Mouse (Mus musculus): Measurements from ENCODE around the gene Dennd5b. TPM values are rescaled to one million over a fixed set of nuclear protein-coding genes. Genes with fewer than 3 reads are reported as not detected.

Dennd5b gene
- polyA plus RNA-seq (2014; fragmentation: Nextera tagmentation; extraction: Ambion mirVana) = 11.8 and 18.1 TPM in 2 replicates

DNA sequence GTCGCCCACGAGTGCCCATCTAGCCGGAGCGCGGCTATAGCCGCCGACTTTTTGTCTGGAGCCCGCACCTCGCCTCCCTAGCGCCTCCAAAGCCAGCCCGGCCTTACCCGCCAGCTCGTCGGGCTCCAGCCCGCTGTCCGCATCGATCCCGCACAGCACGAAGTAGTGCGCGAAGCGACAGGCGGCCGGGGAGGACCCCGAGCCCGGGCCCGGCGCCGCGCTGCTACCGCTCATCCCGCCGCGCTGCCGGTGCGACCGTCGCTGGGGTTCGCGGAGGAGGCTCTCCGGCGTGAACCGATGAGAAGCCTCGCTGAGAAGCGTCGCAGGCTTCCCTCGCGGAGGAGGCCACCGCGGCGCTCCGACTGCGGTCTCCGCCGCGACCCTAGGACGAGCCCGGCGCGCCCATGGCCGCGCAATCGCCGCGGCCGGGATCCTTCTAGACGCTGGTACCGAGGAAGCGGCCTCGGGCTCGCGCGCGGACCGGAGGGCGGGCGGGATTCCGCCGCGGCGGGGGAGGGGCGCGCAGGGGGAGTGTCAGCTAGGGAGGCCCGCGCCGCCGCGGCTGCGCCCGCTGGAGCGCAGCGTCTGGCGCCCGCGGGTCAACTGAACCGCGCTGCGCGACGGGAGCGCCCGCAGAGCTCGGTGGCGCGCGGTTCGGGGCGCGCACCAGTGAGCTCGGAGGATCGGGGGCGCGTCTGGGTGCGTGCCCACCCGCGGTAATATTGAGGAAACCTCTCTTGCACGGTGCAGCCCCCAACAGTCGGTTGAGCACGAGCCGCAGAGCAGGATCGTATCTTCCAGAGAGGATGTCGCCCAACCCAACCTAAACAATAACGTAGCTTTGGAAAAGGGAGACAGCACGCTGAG, at the start of gene Dennd5b:
Gene Dennd5b (minus strand): TSS at position 605 of the 867 bp plus-strand sequence.
- no peaks in the 10 kb centered on the region for H3K9me3 ChIP-seq (ENCODE audit: control insufficient read depth, low read length)
- H3K27me3 ChIP-seq (ENCODE audit: control insufficient read depth, insufficient read depth, low read length) = no peaks in the 10 kb centered on the region
- under 1% methylated on average over 108 of the region's 124 CpGs for WGBS
- peak within 1 kb of the TSS; percentile 94 for H3K27ac ChIP-seq (ENCODE audit: low read depth, low read length)
- peaks cover 5% of the 10 kb centered on the region; the same call in 1 of the 2 replicates for H3K4me1 ChIP-seq (ENCODE audit: control insufficient read depth, insufficient read depth, low read length)
- ATAC-seq (ENCODE audit: low FRiP score, low TSS enrichment) = peak; percentile 92
- peak within 1 kb of the TSS; percentile 74 for H3K4me2 ChIP-seq (replicated peaks; ENCODE audit: low read depth, low read length)
- H3K9ac ChIP-seq (ENCODE audit: low read depth, low read length) = peak within 1 kb of the TSS; percentile 97
- H3K4me3 ChIP-seq (ENCODE audit: low read length) = peak within 1 kb of the TSS; percentile 93
- H3K36me3 ChIP-seq (ENCODE audit: control insufficient read depth, insufficient read depth, low read length) = no peaks in the 10 kb centered on the region

DNA sequence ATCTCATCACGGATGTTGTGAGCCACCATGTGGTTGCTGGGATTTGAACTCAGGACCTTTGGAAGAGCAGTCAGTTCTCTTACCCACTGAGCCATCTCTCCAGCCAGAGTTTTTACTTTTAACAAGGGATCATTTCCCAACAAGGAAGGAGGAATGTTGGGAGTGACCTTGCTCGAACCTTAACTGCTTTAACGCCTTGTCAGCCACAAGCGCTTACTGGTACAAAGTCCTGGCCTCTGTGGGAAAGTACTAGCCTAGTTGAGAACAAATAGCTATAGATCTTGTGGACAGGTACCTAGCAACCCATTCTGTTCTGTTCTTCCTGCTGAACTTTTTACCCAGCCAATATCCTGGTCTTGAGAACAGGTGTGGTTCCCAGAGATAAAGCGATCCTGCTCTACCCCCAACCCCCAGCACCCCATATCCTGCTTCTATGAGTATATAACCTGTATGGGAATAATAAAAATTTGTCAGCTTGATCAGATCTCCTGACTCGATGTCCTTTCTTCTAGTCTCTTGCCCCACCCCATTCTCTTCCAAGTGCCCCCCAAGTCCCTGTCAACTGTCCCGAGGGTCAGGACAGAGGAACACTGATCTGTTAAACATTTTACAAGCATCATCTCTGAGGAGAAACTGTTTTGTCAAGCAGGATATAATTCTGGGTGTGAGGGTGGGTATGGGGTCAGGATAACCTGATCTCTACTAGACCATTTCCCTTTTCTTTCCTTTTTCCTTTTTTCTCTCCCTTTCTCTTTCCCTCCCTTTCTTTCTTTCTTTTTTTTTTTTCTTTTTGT, 47.2 kb upstream of the Dennd5b start:
- Histone ChIP-seq H3K27ac (ENCODE audit: low read depth, low read length) (no peak overlapping the region), H3K4me3 (ENCODE audit: low read length) (no peak overlapping the region), H3K4me2 (replicated peaks; ENCODE audit: low read depth, low read length) (no peak overlapping the region), H3K4me1 (ENCODE audit: control insufficient read depth, insufficient read depth, low read length) (no peaks in the 10 kb centered on the region), H3K27me3 (ENCODE audit: control insufficient read depth, insufficient read depth, low read length) (no peaks in the 10 kb centered on the region), H3K9ac (ENCODE audit: low read depth, low read length) (no peak overlapping the region), H3K36me3 (ENCODE audit: control insufficient read depth, insufficient read depth, low read length) (peaks cover 26% of the 10 kb centered on the region; the same call in 1 of the 2 replicates), H3K9me3 (ENCODE audit: control insufficient read depth, low read length) (0 out of 2 replicates have a peak, but pooled peaks cover 2% of the 10 kb centered on the region)
- 53% methylated on average over 7 of the region's 7 CpGs for WGBS
- peak; percentile 45; the same call in 1 of the 2 replicates for ATAC-seq (ENCODE audit: low FRiP score, low TSS enrichment)

DNA sequence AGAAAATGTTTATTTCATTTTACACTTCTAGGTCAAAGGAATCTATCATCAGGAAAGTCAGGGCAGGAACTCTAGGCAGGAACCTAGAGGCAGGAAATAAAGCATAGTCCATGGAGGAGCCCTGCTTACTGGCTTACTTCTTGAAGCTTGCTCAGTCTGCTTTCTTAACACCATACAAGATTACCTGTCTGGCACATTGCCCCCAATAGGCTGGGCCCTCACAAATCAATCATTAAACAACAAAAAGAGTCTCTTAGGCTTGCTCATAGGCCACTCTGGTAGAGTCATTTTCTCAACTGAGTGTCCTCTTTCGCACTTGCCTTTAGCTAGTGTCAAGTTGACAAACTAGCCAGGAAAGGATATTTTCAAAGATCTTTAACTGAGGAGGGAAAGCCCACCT, 43.7 kb upstream of the Dennd5b start:
- Histone ChIP-seq H3K9ac (ENCODE audit: low read depth, low read length) (no peak overlapping the region), H3K27me3 (ENCODE audit: control insufficient read depth, insufficient read depth, low read length) (no peaks in the 10 kb centered on the region), H3K27ac (ENCODE audit: low read depth, low read length) (no peak overlapping the region), H3K4me1 (ENCODE audit: control insufficient read depth, insufficient read depth, low read length) (peaks cover 3% of the 10 kb centered on the region; the same call in 1 of the 2 replicates), H3K9me3 (ENCODE audit: control insufficient read depth, low read length) (0 out of 2 replicates have a peak, but pooled peaks cover 2% of the 10 kb centered on the region), H3K4me2 (replicated peaks; ENCODE audit: low read depth, low read length) (no peak overlapping the region), H3K4me3 (ENCODE audit: low read length) (no peak overlapping the region), H3K36me3 (ENCODE audit: control insufficient read depth, insufficient read depth, low read length) (peaks cover 15% of the 10 kb centered on the region; the same call in 1 of the 2 replicates)
- WGBS = 88% methylated on average over 1 of the region's 1 CpGs
- ATAC-seq (ENCODE audit: low FRiP score, low TSS enrichment) = no peak

GRCm38 (mm10) chr6:149141393-149142173, 40.1 kb upstream of the Dennd5b start:
- H3K36me3 ChIP-seq (ENCODE audit: control insufficient read depth, insufficient read depth, low read length) = peaks cover 11% of the 10 kb centered on the region; the same call in 1 of the 2 replicates
- H3K4me3 ChIP-seq (ENCODE audit: low read length) = peak overlapping the region; percentile 54
- peak overlapping the region; percentile 49 for H3K9ac ChIP-seq (ENCODE audit: low read depth, low read length)
- H3K9me3 ChIP-seq (ENCODE audit: control insufficient read depth, low read length) = 0 out of 2 replicates have a peak, but pooled peaks cover 2% of the 10 kb centered on the region
- H3K27me3 ChIP-seq (ENCODE audit: control insufficient read depth, insufficient read depth, low read length) = no peaks in the 10 kb centered on the region
- peaks cover 3% of the 10 kb centered on the region; the same call in 1 of the 2 replicates for H3K4me1 ChIP-seq (ENCODE audit: control insufficient read depth, insufficient read depth, low read length)
- ATAC-seq (ENCODE audit: low FRiP score, low TSS enrichment) = peak; percentile 95
- 5% methylated on average over 36 of the region's 36 CpGs for WGBS
- peak overlapping the region; percentile 15; the same call in 1 of the 2 replicates for H3K27ac ChIP-seq (ENCODE audit: low read depth, low read length)
- peak overlapping the region; percentile 55 for H3K4me2 ChIP-seq (replicated peaks; ENCODE audit: low read depth, low read length)

DNA sequence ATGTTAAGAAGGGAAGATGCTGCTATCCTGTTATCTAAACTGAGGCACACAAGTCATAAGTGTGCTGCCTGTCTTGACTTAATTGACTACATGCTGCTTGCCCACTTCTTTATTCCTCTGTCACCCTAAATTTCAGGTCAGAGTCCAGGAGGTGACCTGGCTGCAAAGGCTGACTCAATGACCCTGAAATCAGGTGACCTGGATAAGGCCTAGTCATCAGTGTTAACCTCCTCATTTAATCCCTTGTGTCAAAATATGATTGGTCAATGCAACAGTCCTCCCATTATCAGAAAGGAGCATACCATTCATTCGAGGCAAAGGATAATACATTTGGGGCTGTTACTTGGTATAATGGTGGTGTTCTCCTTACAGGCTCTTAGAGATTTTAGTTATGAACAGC, 38.0 kb upstream of the Dennd5b start, which contains the start of gene Etfbkmt:
Gene Etfbkmt (plus strand): TSS at position 379 of the 400 bp plus-strand sequence.
- no peak for ATAC-seq (ENCODE audit: low FRiP score, low TSS enrichment)
- 90% methylated on average over 1 of the region's 1 CpGs for WGBS
- Histone ChIP-seq H3K27ac (ENCODE audit: low read depth, low read length) (no peak within 1 kb of the TSS), H3K4me2 (replicated peaks; ENCODE audit: low read depth, low read length) (no peak within 1 kb of the TSS), H3K9me3 (ENCODE audit: control insufficient read depth, low read length) (no peaks in the 10 kb centered on the region), H3K36me3 (ENCODE audit: control insufficient read depth, insufficient read depth, low read length) (peaks cover 4% of the 10 kb centered on the region; the same call in 1 of the 2 replicates), H3K9ac (ENCODE audit: low read depth, low read length) (no peak within 1 kb of the TSS), H3K4me3 (ENCODE audit: low read length) (no peak within 1 kb of the TSS), H3K27me3 (ENCODE audit: control insufficient read depth, insufficient read depth, low read length) (no peaks in the 10 kb centered on the region), H3K4me1 (ENCODE audit: control insufficient read depth, insufficient read depth, low read length) (peaks cover 4% of the 10 kb centered on the region; the same call in 1 of the 2 replicates)

DNA sequence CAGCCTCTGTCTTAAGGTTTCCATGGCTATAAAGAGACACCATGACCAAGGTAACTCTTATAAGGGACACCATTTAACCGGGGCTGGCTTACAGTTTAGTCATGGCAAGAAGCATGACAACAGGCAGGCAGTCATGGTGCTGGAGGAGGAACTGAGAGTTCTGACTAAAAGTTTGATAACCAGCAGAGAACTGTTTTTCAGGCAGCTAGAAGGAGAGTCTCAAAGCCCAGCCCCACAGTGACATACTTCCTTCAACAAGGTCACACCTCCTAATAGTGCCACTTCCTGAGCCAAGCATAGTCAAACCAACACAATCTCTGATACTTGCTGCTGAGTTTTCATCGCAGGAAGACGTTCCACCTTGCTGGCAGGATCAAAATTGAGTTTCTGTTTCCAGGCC, 37.5 kb upstream of the Dennd5b start:
- Histone ChIP-seq H3K27me3 (ENCODE audit: control insufficient read depth, insufficient read depth, low read length) (no peaks in the 10 kb centered on the region), H3K4me1 (ENCODE audit: control insufficient read depth, insufficient read depth, low read length) (peaks cover 8% of the 10 kb centered on the region; the same call in 1 of the 2 replicates), H3K36me3 (ENCODE audit: control insufficient read depth, insufficient read depth, low read length) (no peaks in the 10 kb centered on the region), H3K9ac (ENCODE audit: low read depth, low read length) (no peak overlapping the region), H3K9me3 (ENCODE audit: control insufficient read depth, low read length) (no peaks in the 10 kb centered on the region), H3K27ac (ENCODE audit: low read depth, low read length) (no peak overlapping the region), H3K4me3 (ENCODE audit: low read length) (no peak overlapping the region), H3K4me2 (replicated peaks; ENCODE audit: low read depth, low read length) (no peak overlapping the region)
- 87% methylated on average over 3 of the region's 3 CpGs for WGBS
- no peak for ATAC-seq (ENCODE audit: low FRiP score, low TSS enrichment)

GRCm38 (mm10) chr6:149137936-149138335, 36.5 kb upstream of the Dennd5b start:
- H3K36me3 ChIP-seq (ENCODE audit: control insufficient read depth, insufficient read depth, low read length) = no peaks in the 10 kb centered on the region
- WGBS = 38% methylated on average over 2 of the region's 2 CpGs

DNA sequence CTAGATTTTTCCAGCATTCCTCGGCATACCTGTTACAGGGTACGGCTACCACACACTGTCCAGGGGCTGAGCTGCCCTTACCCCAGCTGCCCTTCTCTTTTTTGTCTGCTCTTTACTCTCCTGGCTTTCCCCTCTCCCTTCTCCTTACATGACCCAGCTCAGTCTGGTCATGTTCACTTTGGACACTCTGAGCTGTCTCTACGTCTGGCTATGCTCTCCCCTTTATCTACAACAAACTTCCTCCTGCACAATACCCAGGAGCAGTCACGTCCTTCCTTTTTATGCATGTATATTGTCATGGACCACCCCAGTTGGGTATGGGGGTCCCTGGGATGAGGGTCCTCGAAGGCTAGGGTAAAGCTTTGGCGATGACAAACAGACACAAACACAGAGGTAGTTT, 34.2 kb upstream of the Dennd5b start:
- Histone ChIP-seq H3K4me1 (ENCODE audit: control insufficient read depth, insufficient read depth, low read length) (peaks cover 10% of the 10 kb centered on the region; the same call in 1 of the 2 replicates), H3K27me3 (ENCODE audit: control insufficient read depth, insufficient read depth, low read length) (no peaks in the 10 kb centered on the region), H3K4me2 (replicated peaks; ENCODE audit: low read depth, low read length) (no peak overlapping the region), H3K4me3 (ENCODE audit: low read length) (no peak overlapping the region), H3K9ac (ENCODE audit: low read depth, low read length) (no peak overlapping the region), H3K9me3 (ENCODE audit: control insufficient read depth, low read length) (no peaks in the 10 kb centered on the region), H3K36me3 (ENCODE audit: control insufficient read depth, insufficient read depth, low read length) (no peaks in the 10 kb centered on the region), H3K27ac (ENCODE audit: low read depth, low read length) (no peak overlapping the region)
- 80% methylated on average over 6 of the region's 6 CpGs for WGBS
- no peak for ATAC-seq (ENCODE audit: low FRiP score, low TSS enrichment)

More at GRCm38 (mm10) chr6:149137936-149138335, 36.5 kb upstream of the Dennd5b start:
- H3K4me1 ChIP-seq (ENCODE audit: control insufficient read depth, insufficient read depth, low read length) = peaks cover 13% of the 10 kb centered on the region; the same call in 1 of the 2 replicates
- H3K27me3 ChIP-seq (ENCODE audit: control insufficient read depth, insufficient read depth, low read length) = no peaks in the 10 kb centered on the region
- no peak overlapping the region for H3K9ac ChIP-seq (ENCODE audit: low read depth, low read length)
- H3K27ac ChIP-seq (ENCODE audit: low read depth, low read length) = no peak overlapping the region
- no peak for ATAC-seq (ENCODE audit: low FRiP score, low TSS enrichment)
- no peak overlapping the region for H3K4me2 ChIP-seq (replicated peaks; ENCODE audit: low read depth, low read length)
- H3K9me3 ChIP-seq (ENCODE audit: control insufficient read depth, low read length) = no peaks in the 10 kb centered on the region
- no peak overlapping the region for H3K4me3 ChIP-seq (ENCODE audit: low read length)

Data from kidney, embryonic 14.5 days (tissue).